Mouse (Mus musculus) cerebellum, adult 2 months (tissue): ENCODE results near the gene Acsbg1.

Experiments used
- CTCF ChIP-seq: fragments of 200-500 bp; IDR thresholded peaks from 2 replicates; pipeline ENCODE4 v1.5.1; 2011; ENCODE audit warnings: low read depth, mild to moderate bottlenecking, control low read depth, low read length, moderate library complexity, borderline replicate concordance; ENCODE audit not compliant: insufficient read depth
- POLR2A ChIP-seq: fragments of 200-500 bp; IDR thresholded peaks from 2 replicates; pipeline ENCODE4 v1.6.1; 2011; ENCODE audit warnings: low read length, control low read depth, borderline replicate concordance; ENCODE audit not compliant: insufficient read depth

DNA sequence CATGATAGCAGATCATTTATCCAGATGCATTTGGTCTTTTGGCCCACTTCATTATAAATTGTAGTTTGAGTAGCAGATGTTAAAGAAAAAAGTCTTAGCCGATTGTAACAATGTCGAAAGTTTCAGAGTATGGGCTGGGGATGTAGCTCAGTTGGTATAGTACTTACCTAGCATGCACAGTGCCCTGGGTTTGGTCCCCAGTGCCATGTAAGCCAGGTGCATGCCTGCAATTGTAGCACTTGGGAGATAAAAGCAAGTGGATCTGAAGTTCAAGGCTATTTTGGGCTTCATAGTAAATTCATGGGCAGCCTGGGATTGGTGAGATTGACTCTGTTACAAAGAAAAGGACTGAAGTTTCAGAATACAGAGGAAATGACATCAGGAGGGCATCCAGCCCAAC lies 40.9 kb upstream of the Acsbg1 start:
- TF ChIP-seq POLR2A (no peak), CTCF (no peak)
